Mouse (Mus musculus) hindbrain, postnatal 0 days (tissue): ENCODE results near the gene Uspl1. TPM values are rescaled to one million over a fixed set of nuclear protein-coding genes. Genes with fewer than 3 reads are reported as not detected.

Experiments used
- ATAC-seq: fragments of 200-750 bp; cut with Nextera tagmentation; 2 replicates; pipeline ENCODE4 v1.8.0; 2017; ENCODE audit warnings: mild to moderate bottlenecking, moderate TSS enrichment, moderate library complexity
- DNase-seq: peaks from one replicate; pipeline ENCODE4 v3.0.0-alpha.2; 2015; ENCODE audit warnings: low spot score
- H3K27ac ChIP-seq: fragments of 300-500 bp; sonication (generic); 2 replicates; pipeline ENCODE4 v1.5.1; 2014; ENCODE audit warnings: mild to moderate bottlenecking
- H3K27me3 ChIP-seq: fragments of 300-500 bp; sonication (generic); 2 replicates; pipeline ENCODE4 v1.6.1; 2014; ENCODE audit warnings: low read length, mixed read lengths; ENCODE audit not compliant: insufficient read depth
- H3K36me3 ChIP-seq: fragments of 300-500 bp; sonication (generic); 2 replicates; pipeline ENCODE4 v1.6.1; 2014; ENCODE audit warnings: low read length, mixed read lengths; ENCODE audit not compliant: insufficient read depth
- H3K4me1 ChIP-seq: fragments of 300-500 bp; sonication (generic); 2 replicates; pipeline ENCODE4 v1.6.1; 2014; ENCODE audit warnings: antibody characterized with exemption, low read length, mixed read lengths; ENCODE audit not compliant: insufficient read depth
- H3K4me2 ChIP-seq: fragments of 300-500 bp; sonication (generic); 2 replicates; pipeline ENCODE4 v1.6.1; 2014; ENCODE audit warnings: low read depth, mild to moderate bottlenecking, low read length, moderate library complexity, mixed read lengths
- H3K4me3 ChIP-seq: fragments of 300-500 bp; sonication (generic); 2 replicates; pipeline ENCODE4 v1.5.1; 2014; ENCODE audit warnings: low read length
- H3K9ac ChIP-seq: fragments of 300-500 bp; sonication (generic); replicated peaks from 2 replicates; pipeline ENCODE4 v1.6.1; 2014; ENCODE audit warnings: mild to moderate bottlenecking, low read length, moderate library complexity, mixed read lengths
- H3K9me3 ChIP-seq: fragments of 300-500 bp; sonication (generic); 2 replicates; pipeline ENCODE4 v1.6.1; 2016; ENCODE audit warnings: low read length, mixed read lengths
- CTCF ChIP-seq: IDR thresholded peaks from 2 replicates; pipeline ENCODE4 v1.5.1; 2016; ENCODE audit warnings: antibody characterized with exemption, control low read depth, low read depth
- WGBS: fragments of 180-500 bp; shearing (Covaris S2); extraction: QIAGEN DNeasy Blood & Tissue Kit; methylation state at CpG from one replicate; pipeline ENCODE4 v1.1.7; 2014; 5-methylcytosine and 5-hydroxymethylcytosine counted together
- polyA plus RNA-seq: library from polyadenylated mRNA; unstranded; fragments of >200 nt; fragmentation: Nextera tagmentation; extraction: Ambion mirVana; gene quantifications from 2 replicates; pipeline ENCODE4 v1.2.1, GENCODE M21; 2015
- total RNA-seq: library from RNA; depleted of rRNA; stranded (reverse); fragments of >200 nt; gene quantifications from 2 replicates; pipeline ENCODE4 v1.2.3, GENCODE M21; 2014

Gene Uspl1
- total and polyA plus RNA-seq, 2 experiments from 2014 or later = 43.4 to 44.7 TPM

GRCm38 (mm10) chr5:149217524-149218357 lies 33.6 kb downstream of the Uspl1 start:
- no peak overlapping the region for H3K9ac ChIP-seq
- TF ChIP-seq CTCF = no peak
- no peak for DNase-seq
- ATAC-seq = no peak
- H3K4me3 ChIP-seq = no peak overlapping the region
- H3K4me2 ChIP-seq = no peak overlapping the region
- H3K9me3 ChIP-seq = no peaks in the 10 kb centered on the region
- no peaks in the 10 kb centered on the region for H3K27me3 ChIP-seq
- WGBS = 95% methylated on average over 6 of the region's 6 CpGs
- H3K27ac ChIP-seq = no peak overlapping the region
- H3K4me1 ChIP-seq = no peaks in the 10 kb centered on the region
- peaks cover 33% of the 10 kb centered on the region for H3K36me3 ChIP-seq

GRCm38 (mm10) chr5:149219493-149219892 lies 35.3 kb downstream of the Uspl1 start:
- no peak for TF ChIP-seq CTCF
- WGBS = 88% methylated on average over 3 of the region's 3 CpGs
- Histone ChIP-seq H3K9ac (no peak overlapping the region), H3K4me2 (no peak overlapping the region), H3K27me3 (no peaks in the 10 kb centered on the region), H3K9me3 (no peaks in the 10 kb centered on the region), H3K4me3 (no peak overlapping the region), H3K36me3 (peaks cover 15% of the 10 kb centered on the region), H3K27ac (no peak overlapping the region), H3K4me1 (no peaks in the 10 kb centered on the region)
- ATAC-seq = no peak
- no peak for DNase-seq

GRCm38 (mm10) chr5:149221355-149221754 lies 37.2 kb downstream of the Uspl1 start:
- H3K4me2 ChIP-seq = no peak overlapping the region
- H3K27me3 ChIP-seq = no peaks in the 10 kb centered on the region
- no peaks in the 10 kb centered on the region for H3K4me1 ChIP-seq
- H3K9me3 ChIP-seq = no peaks in the 10 kb centered on the region
- 92% methylated on average over 4 of the region's 4 CpGs for WGBS
- H3K9ac ChIP-seq = no peak overlapping the region
- TF ChIP-seq CTCF = no peak
- ATAC-seq (no peak), DNase-seq (no peak)
- no peak overlapping the region for H3K4me3 ChIP-seq
- no peaks in the 10 kb centered on the region for H3K36me3 ChIP-seq
- no peak overlapping the region for H3K27ac ChIP-seq

DNA sequence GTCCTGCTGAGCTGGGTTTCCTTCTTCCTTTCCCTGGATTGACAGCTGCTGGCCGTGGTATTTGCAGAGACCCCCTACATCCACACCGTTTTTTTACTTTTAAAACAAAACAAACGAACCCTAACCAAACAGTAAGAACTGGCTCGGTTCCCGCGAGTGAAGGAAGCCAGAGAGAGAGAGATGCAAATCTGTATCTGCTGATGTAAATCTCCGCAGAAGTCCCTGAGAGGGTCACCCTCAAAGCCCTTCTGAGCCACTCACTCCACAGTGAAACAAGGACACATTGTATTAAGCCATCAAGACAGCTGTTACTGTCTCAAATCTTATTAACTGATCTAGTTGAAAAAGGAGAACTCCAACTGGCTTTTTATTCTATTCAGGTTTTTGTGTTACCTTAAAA lies 40.5 kb downstream of the Uspl1 start:
- H3K9ac ChIP-seq = no peak overlapping the region
- ATAC-seq (no peak), DNase-seq (peak; percentile 13)
- H3K4me3 ChIP-seq = no peak overlapping the region
- no peak for TF ChIP-seq CTCF
- H3K4me2 ChIP-seq = 0 out of 2 replicates have a peak overlapping the region, but pooled peaks have one; percentile 1
- H3K36me3 ChIP-seq = no peaks in the 10 kb centered on the region
- no peak overlapping the region for H3K27ac ChIP-seq
- no peaks in the 10 kb centered on the region for H3K9me3 ChIP-seq
- no peaks in the 10 kb centered on the region for H3K27me3 ChIP-seq
- no peaks in the 10 kb centered on the region for H3K4me1 ChIP-seq
- WGBS = 12% methylated on average over 7 of the region's 7 CpGs

- H3K27ac ChIP-seq = peak overlapping the region; percentile 81
- TF ChIP-seq CTCF = no peak
- H3K4me3 ChIP-seq = peak overlapping the region; percentile 45
- ATAC-seq (peak; percentile 97), DNase-seq (peak; percentile 95)
- 2% methylated on average over 50 of the region's 55 CpGs for WGBS
- no peaks in the 10 kb centered on the region for H3K27me3 ChIP-seq
- H3K9ac ChIP-seq = peak overlapping the region; percentile 52
- no peaks in the 10 kb centered on the region for H3K4me1 ChIP-seq
- H3K9me3 ChIP-seq = no peaks in the 10 kb centered on the region
- H3K4me2 ChIP-seq = peak overlapping the region; percentile 56
- H3K36me3 ChIP-seq = no peaks in the 10 kb centered on the region
Measured at GRCm38 (mm10) chr5:149228700-149229618, 44.8 kb downstream of the Uspl1 start.

- ATAC-seq = 0 out of 2 replicates have a peak, but pooled peaks have one; percentile 1
- no peaks in the 10 kb centered on the region for H3K36me3 ChIP-seq
Measured at GRCm38 (mm10) chr5:149229619-149230339, 45.6 kb downstream of the Uspl1 start.

More at GRCm38 (mm10) chr5:149229619-149230339, 45.6 kb downstream of the Uspl1 start:
- WGBS = 76% methylated on average over 18 of the region's 18 CpGs
- Histone ChIP-seq H3K27me3 (no peaks in the 10 kb centered on the region), H3K4me3 (peak overlapping the region; percentile 45), H3K4me1 (no peaks in the 10 kb centered on the region), H3K4me2 (peak overlapping the region; percentile 56), H3K27ac (peak overlapping the region; percentile 81), H3K9me3 (no peaks in the 10 kb centered on the region), H3K9ac (peak overlapping the region; percentile 52)
- no peak for DNase-seq
- no peak for TF ChIP-seq CTCF
